Mouse (Mus musculus) intestine, postnatal 0 days (tissue): ENCODE results near the gene Rbp4. TPM values are rescaled to one million over a fixed set of nuclear protein-coding genes. Genes with fewer than 3 reads are reported as not detected.

ENCODE experiments used
- ATAC-seq: fragments of 200-750 bp; cut with Nextera tagmentation; 2 replicates; pipeline ENCODE4 v1.8.0; 2017; ENCODE audit warnings: mild to moderate bottlenecking, moderate TSS enrichment, moderate library complexity
- H3K27ac ChIP-seq: fragments of 300-500 bp; sonication (generic); 2 replicates; pipeline ENCODE4 v1.5.1; 2014; ENCODE audit warnings: mild to moderate bottlenecking, low read depth, low read length, moderate library complexity
- H3K27me3 ChIP-seq: fragments of 300-500 bp; sonication (generic); replicated peaks from 2 replicates; pipeline ENCODE4 v1.6.1; 2014; ENCODE audit warnings: low read length, mixed read lengths; ENCODE audit not compliant: control insufficient read depth, insufficient read depth
- H3K36me3 ChIP-seq: fragments of 300-500 bp; sonication (generic); 2 replicates; pipeline ENCODE4 v1.6.1; 2014; ENCODE audit warnings: mild to moderate bottlenecking, moderate library complexity; ENCODE audit not compliant: control insufficient read depth, insufficient read depth
- H3K4me1 ChIP-seq: fragments of 300-500 bp; sonication (generic); replicated peaks from 2 replicates; pipeline ENCODE4 v1.6.1; 2014; ENCODE audit warnings: antibody characterized with exemption, low read length, mixed read lengths; ENCODE audit not compliant: control insufficient read depth, insufficient read depth
- H3K4me2 ChIP-seq: fragments of 300-500 bp; sonication (generic); replicated peaks from 2 replicates; pipeline ENCODE4 v1.6.1; 2014; ENCODE audit warnings: low read depth, mild to moderate bottlenecking, moderate library complexity
- H3K4me3 ChIP-seq: fragments of 300-500 bp; sonication (generic); 2 replicates; pipeline ENCODE4 v1.5.1; 2014; ENCODE audit warnings: low read depth, low read length
- H3K9ac ChIP-seq: fragments of 300-500 bp; sonication (generic); 2 replicates; pipeline ENCODE4 v1.6.1; 2014; ENCODE audit warnings: mild to moderate bottlenecking, low read depth, low read length
- H3K9me3 ChIP-seq: fragments of 300-500 bp; sonication (generic); 2 replicates; pipeline ENCODE4 v1.6.1; 2016; ENCODE audit warnings: mixed run types; ENCODE audit not compliant: control insufficient read depth
- CTCF ChIP-seq: sonication (generic); IDR thresholded peaks from 2 replicates; pipeline ENCODE4 v1.5.1; 2016; ENCODE audit warnings: low read depth, mild to moderate bottlenecking, control low read depth, antibody characterized with exemption, moderate library complexity
- WGBS: fragments of 180-500 bp; shearing (Covaris S2); extraction: QIAGEN DNeasy Blood & Tissue Kit; methylation state at CpG from one replicate; pipeline ENCODE4 v1.1.7; 2014; 5-methylcytosine and 5-hydroxymethylcytosine counted together
- polyA plus RNA-seq: library from polyadenylated mRNA; unstranded; fragments of >200 nt; fragmentation: Nextera tagmentation; extraction: Ambion mirVana; gene quantifications from 2 replicates; pipeline ENCODE4 v1.2.1, GENCODE M21; 2015

The Rbp4 gene
- polyA plus RNA-seq = 15.7 and 16.8 TPM in 2 replicates

GRCm38 (mm10) chr19:38125219-38125610 is at the start of gene Rbp4:
Rbp4 (minus strand) TSS chr19:38125281.
- no peak for ATAC-seq
- H3K27me3 ChIP-seq = peaks cover 21% of the 10 kb centered on the region; the same call in 1 of the 2 replicates
- TF ChIP-seq CTCF = no peak
- no peaks in the 10 kb centered on the region for H3K36me3 ChIP-seq
- H3K27ac ChIP-seq = no peak within 1 kb of the TSS
- H3K9me3 ChIP-seq = no peaks in the 10 kb centered on the region
- peak within 1 kb of the TSS; percentile 95 for H3K4me2 ChIP-seq
- 0 out of 2 replicates have a peak within 1 kb of the TSS, but pooled peaks have one; percentile 31 for H3K9ac ChIP-seq
- no peaks in the 10 kb centered on the region for H3K4me1 ChIP-seq
- peak within 1 kb of the TSS; percentile 48 for H3K4me3 ChIP-seq
- WGBS = 44% methylated on average over 6 of the region's 6 CpGs

- Histone ChIP-seq H3K9ac (no peak overlapping the region), H3K4me1 (0 out of 2 replicates have a peak, but pooled peaks cover 5% of the 10 kb centered on the region), H3K27me3 (no peaks in the 10 kb centered on the region), H3K4me3 (no peak overlapping the region), H3K36me3 (no peaks in the 10 kb centered on the region), H3K9me3 (no peaks in the 10 kb centered on the region), H3K4me2 (no peak overlapping the region), H3K27ac (peak overlapping the region; percentile 42; the same call in 1 of the 2 replicates)
- WGBS = 21% methylated on average over 2 of the region's 2 CpGs
- no peak for TF ChIP-seq CTCF
- peak; percentile 84 for ATAC-seq
These were observed 39.6 kb upstream of the Rbp4 start for GRCm38 (mm10) chr19:38164633-38165032.

DNA sequence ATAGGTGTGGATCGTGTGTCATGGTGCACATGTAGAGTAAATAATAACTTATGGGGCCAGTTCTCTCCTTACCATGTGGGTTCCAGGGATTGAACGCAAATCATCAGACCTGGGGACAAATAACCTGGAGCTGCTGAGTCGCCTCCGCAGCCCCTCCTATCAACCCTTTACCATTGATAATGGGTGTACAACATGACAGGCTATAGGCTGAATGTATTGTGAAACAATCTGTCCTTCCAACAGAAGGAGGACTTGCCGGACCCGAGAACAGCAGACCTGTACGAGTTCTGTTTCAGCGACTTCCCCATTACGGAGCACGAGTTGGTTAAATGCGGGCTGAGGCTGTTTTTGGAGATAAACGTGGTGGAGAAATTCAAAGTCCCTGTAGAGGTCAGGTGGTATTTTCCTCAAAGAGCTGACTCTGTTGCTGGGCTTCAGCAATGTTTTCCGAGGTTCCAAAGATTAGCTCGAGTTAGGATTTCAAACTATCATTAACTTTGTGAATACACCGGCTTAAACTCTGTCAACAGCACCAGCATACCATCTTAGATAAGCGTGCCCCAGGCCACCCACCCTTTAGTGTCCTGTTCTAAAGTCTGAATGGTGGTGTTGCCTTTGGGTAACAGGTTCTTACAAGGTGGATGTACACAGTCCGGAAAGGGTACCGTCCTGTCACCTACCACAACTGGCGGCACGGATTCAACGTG is 36.7 kb upstream of the Rbp4 start:
- Histone ChIP-seq H3K9ac (no peak overlapping the region), H3K4me2 (peak overlapping the region; percentile 28; the same call in 1 of the 2 replicates), H3K27me3 (no peaks in the 10 kb centered on the region), H3K4me1 (0 out of 2 replicates have a peak, but pooled peaks cover 5% of the 10 kb centered on the region), H3K9me3 (no peaks in the 10 kb centered on the region), H3K36me3 (no peaks in the 10 kb centered on the region), H3K4me3 (no peak overlapping the region), H3K27ac (no peak overlapping the region)
- peak; percentile 29; the same call in 1 of the 2 replicates for ATAC-seq
- TF ChIP-seq CTCF = no peak
- WGBS = 49% methylated on average over 21 of the region's 21 CpGs

GRCm38 (mm10) chr19:38156243-38156642 is 31.2 kb upstream of the Rbp4 start:
- Histone ChIP-seq H3K9ac (no peak overlapping the region), H3K4me2 (no peak overlapping the region), H3K4me1 (no peaks in the 10 kb centered on the region), H3K27me3 (no peaks in the 10 kb centered on the region), H3K27ac (no peak overlapping the region), H3K4me3 (no peak overlapping the region), H3K9me3 (no peaks in the 10 kb centered on the region), H3K36me3 (no peaks in the 10 kb centered on the region)
- 0 out of 2 replicates have a peak, but pooled peaks have one; percentile 9 for TF ChIP-seq CTCF
- ATAC-seq = no peak
- WGBS = 100% methylated on average over 1 of the region's 1 CpGs

- no peaks in the 10 kb centered on the region for H3K36me3 ChIP-seq
- no peaks in the 10 kb centered on the region for H3K27me3 ChIP-seq
- H3K4me2 ChIP-seq = no peak overlapping the region
- 70% methylated on average over 4 of the region's 4 CpGs for WGBS
- TF ChIP-seq CTCF = no peak
- no peak for ATAC-seq
- H3K27ac ChIP-seq = no peak overlapping the region
- H3K4me3 ChIP-seq = no peak overlapping the region
- H3K9me3 ChIP-seq = no peaks in the 10 kb centered on the region
- no peak overlapping the region for H3K9ac ChIP-seq
- H3K4me1 ChIP-seq = no peaks in the 10 kb centered on the region
These were observed 18.6 kb upstream of the Rbp4 start for GRCm38 (mm10) chr19:38143540-38144271.

DNA sequence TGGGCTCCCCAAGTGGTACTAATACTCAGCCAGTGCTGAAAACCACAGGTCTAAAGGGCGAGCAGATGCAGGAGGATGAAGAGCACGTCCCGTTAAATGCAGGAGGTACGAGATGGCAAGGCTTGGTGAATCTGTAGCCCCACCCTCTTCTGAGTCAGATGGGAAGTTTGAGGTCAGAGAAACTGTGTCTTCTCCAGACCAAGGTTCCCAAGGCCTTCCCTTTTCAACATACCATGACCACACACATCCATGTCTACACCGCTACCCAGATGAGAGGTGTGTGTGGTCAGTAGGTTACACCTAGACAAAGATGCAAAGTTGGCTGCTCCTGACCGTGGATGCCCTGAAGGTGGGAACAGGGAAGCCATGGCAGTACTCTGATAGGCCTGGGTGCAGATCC is 9.7 kb upstream of the Rbp4 start:
- no peak overlapping the region for H3K9ac ChIP-seq
- no peak for ATAC-seq
- H3K4me1 ChIP-seq = no peaks in the 10 kb centered on the region
- no peaks in the 10 kb centered on the region for H3K9me3 ChIP-seq
- no peak for TF ChIP-seq CTCF
- H3K27me3 ChIP-seq = no peaks in the 10 kb centered on the region; the same call in 1 of the 2 replicates
- no peak overlapping the region for H3K27ac ChIP-seq
- no peak overlapping the region for H3K4me2 ChIP-seq
- 63% methylated on average over 6 of the region's 6 CpGs for WGBS
- H3K4me3 ChIP-seq = no peak overlapping the region
- no peaks in the 10 kb centered on the region for H3K36me3 ChIP-seq
